Mouse (Mus musculus) embryonic facial prominence, embryonic 12.5 days (tissue): ENCODE results near the gene Aktip. TPM values are rescaled to one million over a fixed set of nuclear protein-coding genes. Genes with fewer than 3 reads are reported as not detected.

ENCODE experiments used
- ATAC-seq: fragments of 200-750 bp; cut with Nextera tagmentation; 2 replicates; pipeline ENCODE4 v1.8.0; 2017; ENCODE audit not compliant: insufficient number of reproducible peaks, insufficient read depth, low FRiP score, low TSS enrichment
- H3K27ac ChIP-seq: fragments of 300-500 bp; sonication (generic); 2 replicates; pipeline ENCODE4 v1.5.1; 2016; ENCODE audit warnings: mild to moderate bottlenecking
- H3K27me3 ChIP-seq: fragments of 300-500 bp; sonication (generic); 2 replicates; pipeline ENCODE4 v1.6.1; 2016; ENCODE audit warnings: mild to moderate bottlenecking, moderate library complexity
- H3K36me3 ChIP-seq: fragments of 300-500 bp; sonication (generic); 2 replicates; pipeline ENCODE4 v1.6.1; 2016; ENCODE audit warnings: mild to moderate bottlenecking
- H3K4me1 ChIP-seq: fragments of 300-500 bp; sonication (generic); 2 replicates; pipeline ENCODE4 v1.6.1; 2016
- H3K4me2 ChIP-seq: fragments of 300-500 bp; sonication (generic); replicated peaks from 2 replicates; pipeline ENCODE4 v1.6.1; 2016; ENCODE audit warnings: mild to moderate bottlenecking, moderate library complexity
- H3K4me3 ChIP-seq: fragments of 300-500 bp; sonication (generic); 2 replicates; pipeline ENCODE4 v1.5.1; 2016; ENCODE audit warnings: mild to moderate bottlenecking
- H3K9ac ChIP-seq: fragments of 300-500 bp; sonication (generic); 2 replicates; pipeline ENCODE4 v1.6.1; 2016; ENCODE audit warnings: mild to moderate bottlenecking, moderate library complexity
- H3K9me3 ChIP-seq: fragments of 300-500 bp; sonication (generic); 2 replicates; pipeline ENCODE4 v1.6.1; 2016; ENCODE audit warnings: mild to moderate bottlenecking, moderate library complexity
- WGBS: fragments of 180-500 bp; shearing (Covaris S2); methylation state at CpG from one replicate; pipeline ENCODE4 v1.1.7; 2016; 5-methylcytosine and 5-hydroxymethylcytosine counted together
- polyA plus RNA-seq: library from polyadenylated mRNA; unstranded; fragments of >200 nt; fragmentation: Nextera tagmentation; extraction: Ambion mirVana; gene quantifications from 2 replicates; pipeline ENCODE4 v1.2.1, GENCODE M21; 2016

Gene Aktip
- polyA plus RNA-seq, 1 experiment from 2014 or later, result 57.3 TPM

DNA sequence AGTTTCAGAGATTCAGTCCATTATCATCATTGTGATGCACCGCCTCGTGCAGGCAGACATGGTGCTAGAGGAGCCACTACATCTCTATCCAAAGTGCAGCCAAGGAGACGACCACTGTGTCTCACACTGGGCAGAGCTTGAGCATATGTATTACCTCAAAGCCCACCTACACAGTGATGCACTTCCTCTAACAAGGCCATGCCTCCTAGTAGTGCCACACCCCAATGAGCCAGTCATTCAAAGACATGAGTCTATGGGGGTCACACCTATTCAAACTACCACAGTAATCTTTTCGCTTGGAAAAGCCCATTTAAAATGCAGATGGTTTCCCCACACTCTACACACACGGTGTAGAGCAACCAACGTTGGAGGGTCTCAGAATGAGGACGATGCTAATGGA is 48.2 kb downstream of the Aktip start:
- ATAC-seq, result no peak
- Histone ChIP-seq H3K4me2 (no peak overlapping the region), H3K27ac (no peak overlapping the region), H3K36me3 (no peaks in the 10 kb centered on the region), H3K27me3 (no peaks in the 10 kb centered on the region), H3K4me3 (no peak overlapping the region), H3K4me1 (no peaks in the 10 kb centered on the region), H3K9me3 (no peaks in the 10 kb centered on the region), H3K9ac (no peak overlapping the region)
- WGBS, result 88% methylated on average over 7 of the region's 7 CpGs

DNA sequence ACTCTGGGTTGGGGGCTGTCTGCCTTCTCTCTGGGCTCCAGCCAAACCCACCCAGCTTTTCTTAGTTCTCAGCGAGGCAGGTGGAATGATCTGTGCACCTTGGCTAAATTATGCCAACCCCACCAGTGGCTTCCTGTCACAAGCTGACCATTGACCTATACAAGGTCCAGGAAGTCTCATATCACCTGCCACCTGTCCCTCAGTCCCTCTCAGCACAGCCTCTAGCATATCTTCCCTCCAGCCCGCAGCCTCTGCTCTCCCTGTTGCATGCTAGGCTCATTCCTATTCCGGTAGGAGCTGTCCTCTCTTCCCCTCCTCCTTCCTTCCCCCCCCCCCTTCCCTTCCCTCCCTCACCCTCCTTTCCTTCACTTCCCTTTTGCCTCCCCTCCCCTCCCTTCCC is 50.5 kb downstream of the Aktip start:
- ATAC-seq, result no peak
- Histone ChIP-seq H3K27ac (no peak overlapping the region), H3K9me3 (no peaks in the 10 kb centered on the region), H3K4me2 (no peak overlapping the region), H3K36me3 (no peaks in the 10 kb centered on the region), H3K4me1 (no peaks in the 10 kb centered on the region), H3K4me3 (no peak overlapping the region), H3K27me3 (no peaks in the 10 kb centered on the region), H3K9ac (no peak overlapping the region)
- 73% methylated on average over 3 of the region's 3 CpGs for WGBS

DNA sequence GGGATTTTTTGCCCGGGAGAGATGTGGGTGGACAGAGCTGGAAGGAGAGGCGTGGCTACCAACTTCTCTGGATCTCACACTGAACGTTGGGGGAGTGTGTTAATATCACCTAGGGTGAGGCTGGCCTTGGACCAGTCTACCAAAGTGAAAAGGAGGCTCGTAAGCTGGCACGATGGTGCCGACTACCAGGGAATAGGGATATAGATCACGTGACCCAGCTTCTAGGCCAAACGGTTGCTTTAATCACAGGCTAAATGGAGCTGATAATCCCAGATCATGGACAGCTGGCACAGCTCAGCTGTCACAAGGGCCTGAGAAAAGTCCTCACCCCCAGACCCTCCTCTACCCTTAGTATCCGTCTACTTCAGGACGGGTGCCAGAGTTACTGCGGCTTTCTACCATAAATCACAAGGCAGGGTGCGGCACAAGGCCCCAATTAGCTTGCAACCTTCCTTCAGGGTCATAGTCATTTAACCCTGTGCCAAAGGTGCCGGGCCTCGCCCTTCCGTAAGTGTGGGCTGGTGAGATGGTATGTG is 51.1 kb downstream of the Aktip start:
- H3K27ac ChIP-seq, result no peak overlapping the region
- H3K9me3 ChIP-seq, result no peaks in the 10 kb centered on the region
- no peak overlapping the region for H3K4me3 ChIP-seq
- no peaks in the 10 kb centered on the region for H3K36me3 ChIP-seq
- H3K4me1 ChIP-seq, result no peaks in the 10 kb centered on the region
- 76% methylated on average over 15 of the region's 15 CpGs for WGBS
- H3K4me2 ChIP-seq, result no peak overlapping the region
- ATAC-seq, result no peak
- H3K9ac ChIP-seq, result no peak overlapping the region
- H3K27me3 ChIP-seq, result no peaks in the 10 kb centered on the region

DNA sequence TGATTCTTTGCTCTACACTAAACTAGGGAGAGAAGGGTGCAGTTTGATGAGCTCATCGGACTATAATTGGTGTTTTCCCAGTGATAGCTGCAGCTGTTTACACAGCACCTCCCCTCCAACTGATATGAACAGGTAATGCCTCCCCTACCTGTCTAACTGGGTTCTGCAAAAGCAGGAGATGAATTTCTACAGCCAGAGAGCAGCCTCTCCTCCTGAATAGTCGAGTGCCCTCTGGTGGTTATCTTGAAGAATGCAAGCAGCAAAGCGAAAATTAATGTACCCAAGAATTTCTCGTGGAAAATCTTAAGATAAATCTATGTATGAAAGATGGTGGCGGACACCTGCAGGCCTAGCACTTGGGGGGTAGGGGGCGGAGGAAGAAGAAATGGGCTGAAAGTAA is 52.1 kb downstream of the Aktip start:
- Histone ChIP-seq H3K4me3 (no peak overlapping the region), H3K36me3 (no peaks in the 10 kb centered on the region), H3K4me2 (no peak overlapping the region), H3K4me1 (no peaks in the 10 kb centered on the region), H3K27ac (no peak overlapping the region), H3K9me3 (no peaks in the 10 kb centered on the region), H3K9ac (no peak overlapping the region), H3K27me3 (no peaks in the 10 kb centered on the region)
- WGBS, result 11% methylated on average over 6 of the region's 6 CpGs
- ATAC-seq, result no peak

DNA sequence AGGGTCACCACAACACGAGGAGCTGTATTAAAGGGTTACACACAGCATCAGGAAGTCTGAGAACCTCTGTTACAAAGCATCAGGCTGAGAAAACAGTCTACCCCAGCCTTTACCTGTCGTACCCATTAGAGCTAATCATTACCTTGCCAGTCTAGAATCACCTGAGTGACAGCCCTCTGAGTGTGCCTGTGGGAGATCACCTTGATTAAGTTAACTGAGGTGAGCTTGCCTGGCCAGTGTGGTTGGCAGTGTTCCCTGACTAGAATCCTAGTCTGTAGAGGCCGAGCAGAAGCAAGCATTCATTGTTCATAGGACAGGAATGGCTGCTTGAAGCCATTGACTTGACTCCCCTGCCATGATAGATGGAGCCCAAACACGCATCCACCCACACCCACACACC is 58.9 kb downstream of the Aktip start:
- Histone ChIP-seq H3K27ac (no peak overlapping the region), H3K9ac (no peak overlapping the region), H3K4me2 (no peak overlapping the region), H3K4me1 (no peaks in the 10 kb centered on the region), H3K4me3 (no peak overlapping the region), H3K27me3 (no peaks in the 10 kb centered on the region), H3K36me3 (no peaks in the 10 kb centered on the region), H3K9me3 (no peaks in the 10 kb centered on the region; the same call in 1 of the 2 replicates)
- ATAC-seq, result no peak
- WGBS, result 82% methylated on average over 4 of the region's 4 CpGs

DNA sequence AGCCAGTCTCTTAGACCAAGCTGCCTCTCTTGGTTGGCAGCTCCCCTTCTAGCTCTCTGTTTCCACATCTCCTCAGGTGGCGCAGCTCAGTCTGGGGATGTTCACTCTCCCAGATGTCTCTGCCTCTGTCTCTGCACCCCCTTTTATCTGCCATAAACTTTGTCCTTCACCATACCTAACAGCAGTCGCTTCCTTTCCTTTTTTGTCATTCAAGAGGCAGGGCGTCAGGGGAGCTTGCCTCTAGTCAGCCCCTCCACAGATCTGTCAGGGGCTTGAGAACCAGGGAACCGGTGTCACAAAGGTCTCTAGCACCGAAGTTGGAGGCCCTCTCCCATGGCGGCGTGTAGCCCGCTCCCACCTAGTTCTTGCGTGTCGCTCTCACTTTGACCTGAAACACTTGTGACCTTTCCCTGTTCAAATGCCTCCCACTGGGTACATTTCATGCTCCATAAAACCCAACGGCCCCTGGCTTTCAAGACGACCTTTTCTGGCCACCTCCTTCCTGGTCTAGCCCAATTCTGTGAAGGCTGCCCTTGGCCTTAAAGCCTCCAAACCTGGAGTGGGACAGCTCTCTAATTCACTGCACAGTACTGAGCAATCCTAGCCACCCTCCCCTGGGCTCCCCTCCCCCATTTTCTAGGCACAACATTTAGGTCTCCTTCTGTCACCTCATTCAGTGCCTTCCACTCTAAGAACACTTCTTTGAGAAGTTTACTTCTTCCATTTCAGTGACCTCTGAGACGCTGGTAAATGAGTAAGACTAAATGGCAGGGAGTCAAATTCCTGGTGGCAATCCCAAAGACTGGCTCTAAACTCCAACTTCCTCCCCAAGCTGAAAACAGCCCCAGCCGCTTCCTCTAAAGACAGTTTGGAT is 64.2 kb downstream of the Aktip start:
- 72% methylated on average over 14 of the region's 14 CpGs for WGBS
- no peaks in the 10 kb centered on the region for H3K36me3 ChIP-seq
- peaks cover 11% of the 10 kb centered on the region for H3K4me1 ChIP-seq
- H3K9me3 ChIP-seq, result no peaks in the 10 kb centered on the region
- ATAC-seq, result no peak
- no peaks in the 10 kb centered on the region for H3K27me3 ChIP-seq
- H3K4me3 ChIP-seq, result no peak overlapping the region
- H3K9ac ChIP-seq, result no peak overlapping the region
- no peak overlapping the region for H3K4me2 ChIP-seq
- H3K27ac ChIP-seq, result no peak overlapping the region

DNA sequence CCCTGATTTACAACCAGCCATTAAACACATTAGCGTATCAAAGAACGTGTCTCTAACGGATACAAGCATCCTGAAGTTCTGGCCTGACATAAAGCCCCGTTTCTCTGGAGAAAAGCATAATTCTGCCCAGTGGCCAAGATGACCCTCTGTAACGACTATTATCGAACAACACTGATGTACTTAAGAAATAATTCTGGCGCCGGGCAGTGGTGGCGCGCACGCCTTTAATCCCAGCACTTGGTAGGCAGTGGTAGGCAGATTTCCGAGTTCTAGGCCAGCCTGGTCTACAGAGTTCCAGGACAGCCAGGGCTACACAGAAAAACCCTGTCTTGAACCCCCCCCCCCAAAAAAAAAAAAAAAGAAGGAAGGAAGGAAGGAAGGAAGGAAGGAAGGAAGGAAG is 65.1 kb downstream of the Aktip start:
- Histone ChIP-seq H3K36me3 (0 out of 2 replicates have a peak, but pooled peaks cover 2% of the 10 kb centered on the region), H3K4me1 (peaks cover 11% of the 10 kb centered on the region), H3K4me3 (peak overlapping the region; percentile 92), H3K4me2 (peak overlapping the region; percentile 93), H3K27ac (0 out of 2 replicates have a peak overlapping the region, but pooled peaks have one; percentile 46), H3K9me3 (no peaks in the 10 kb centered on the region), H3K9ac (peak overlapping the region; percentile 3; the same call in 1 of the 2 replicates), H3K27me3 (no peaks in the 10 kb centered on the region)
- WGBS, result 61% methylated on average over 12 of the region's 12 CpGs
- ATAC-seq, result no peak

DNA sequence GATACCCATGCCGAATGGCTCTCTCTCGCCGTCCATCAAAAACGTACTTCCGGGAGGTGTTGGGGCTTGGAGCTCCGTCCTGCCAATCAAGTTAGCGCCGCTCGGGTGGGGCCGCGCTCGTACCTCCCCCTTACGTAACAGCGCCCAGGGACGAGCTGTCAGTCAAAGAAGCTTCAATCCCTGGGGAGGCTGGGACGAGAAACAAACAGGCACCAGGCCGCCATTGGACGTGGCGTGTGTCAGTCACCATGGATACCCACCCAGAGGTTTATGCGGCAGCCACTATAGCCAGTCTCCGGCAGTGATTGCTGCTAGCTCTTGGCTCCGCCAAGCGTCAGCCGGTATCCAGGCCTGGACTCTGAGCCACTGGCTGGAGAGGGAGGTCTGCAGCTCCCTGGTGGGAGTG is 65.7 kb downstream of the Aktip start:
- 0% methylated on average over 24 of the region's 24 CpGs for WGBS
- peak; percentile 99 for ATAC-seq
- Histone ChIP-seq H3K9me3 (no peaks in the 10 kb centered on the region), H3K4me1 (peaks cover 11% of the 10 kb centered on the region), H3K9ac (peak overlapping the region; percentile 3; the same call in 1 of the 2 replicates), H3K4me2 (peak overlapping the region; percentile 93), H3K27ac (0 out of 2 replicates have a peak overlapping the region, but pooled peaks have one; percentile 5), H3K4me3 (peak overlapping the region; percentile 92), H3K27me3 (no peaks in the 10 kb centered on the region), H3K36me3 (peaks cover 8% of the 10 kb centered on the region)

DNA sequence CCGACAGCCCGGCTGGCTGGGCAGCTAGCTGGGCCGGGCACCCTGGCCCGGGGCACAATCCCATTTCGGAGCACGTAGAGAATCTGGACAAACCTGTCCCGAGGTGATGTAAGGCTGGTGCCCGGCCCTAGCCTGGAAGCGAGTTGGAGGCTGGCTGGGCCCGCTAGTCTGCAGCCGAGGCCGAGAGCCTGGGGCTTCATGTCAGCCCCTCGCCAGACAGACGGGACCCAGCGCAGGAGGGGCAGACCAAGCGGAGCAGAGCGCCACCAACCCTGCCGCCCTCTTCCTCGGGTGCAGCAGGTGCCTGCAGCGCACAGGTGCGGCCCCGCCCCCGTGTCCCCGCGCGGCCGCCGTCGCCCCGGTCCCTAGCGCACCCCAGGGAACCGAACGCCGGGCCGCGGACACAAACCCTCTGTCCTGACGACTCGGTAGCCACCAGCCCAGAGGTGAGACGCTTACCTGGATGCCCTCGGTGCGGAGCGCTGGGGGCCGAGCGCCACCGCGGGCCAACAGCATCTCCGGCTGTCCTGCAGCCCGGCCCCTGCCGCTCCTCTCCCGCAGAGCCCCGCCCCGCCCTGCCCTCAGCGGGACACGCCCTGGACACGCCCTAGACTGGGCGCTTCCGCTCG is 66.2 kb downstream of the Aktip start:
- Histone ChIP-seq H3K36me3 (peaks cover 13% of the 10 kb centered on the region), H3K27ac (peak overlapping the region; percentile 63; the same call in 1 of the 2 replicates), H3K9me3 (no peaks in the 10 kb centered on the region), H3K4me1 (peaks cover 11% of the 10 kb centered on the region), H3K4me3 (peak overlapping the region; percentile 92), H3K9ac (peak overlapping the region; percentile 77), H3K4me2 (peak overlapping the region; percentile 93), H3K27me3 (no peaks in the 10 kb centered on the region)
- WGBS, result 1% methylated on average over 58 of the region's 58 CpGs
- ATAC-seq, result peak; percentile 49

DNA sequence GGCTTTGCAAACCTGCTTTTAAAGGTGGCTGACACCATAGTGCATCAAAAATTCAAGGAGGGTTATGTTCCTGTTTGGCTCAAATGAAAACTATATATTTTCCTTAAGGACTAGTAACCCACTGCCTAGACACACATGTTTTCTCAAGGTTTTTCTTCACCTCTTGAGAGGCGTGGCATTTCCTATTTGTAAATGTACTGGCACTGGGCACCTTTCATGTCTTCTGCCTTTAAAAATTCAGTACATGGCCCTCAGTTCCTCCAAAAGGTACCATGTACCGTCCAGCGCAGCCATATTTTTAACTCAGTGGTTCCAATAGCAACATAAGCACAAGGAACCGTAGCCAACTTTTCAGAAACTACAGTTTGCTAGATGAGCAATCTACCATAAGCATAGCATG is 67.0 kb downstream of the Aktip start:
- Histone ChIP-seq H3K4me1 (peaks cover 11% of the 10 kb centered on the region), H3K36me3 (peaks cover 20% of the 10 kb centered on the region), H3K4me2 (peak overlapping the region; percentile 93), H3K4me3 (peak overlapping the region; percentile 92), H3K27me3 (no peaks in the 10 kb centered on the region), H3K9ac (no peak overlapping the region), H3K27ac (no peak overlapping the region), H3K9me3 (no peaks in the 10 kb centered on the region)
- no peak for ATAC-seq
- 71% methylated on average over 4 of the region's 4 CpGs for WGBS

DNA sequence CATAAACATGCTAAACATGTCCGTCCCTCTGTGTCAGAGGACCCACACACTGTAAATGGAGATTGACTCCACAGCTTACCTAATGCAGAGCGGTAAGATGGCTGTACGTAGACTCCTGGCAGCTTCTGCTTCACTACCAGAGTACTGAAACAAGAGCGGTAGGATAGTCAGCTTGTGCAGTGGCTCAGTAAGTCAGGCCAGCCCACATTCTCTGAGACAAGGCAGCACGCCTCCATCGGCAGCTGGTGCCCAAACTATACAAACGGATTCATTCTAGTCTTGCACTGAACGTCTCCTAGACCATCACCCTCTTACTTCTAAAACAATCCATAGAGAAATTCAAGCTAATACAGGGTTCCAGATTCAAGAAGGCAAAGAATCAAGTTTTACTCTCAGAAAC is 73.0 kb downstream of the Aktip start:
- no peak for ATAC-seq
- H3K27ac ChIP-seq, result no peak overlapping the region

DNA sequence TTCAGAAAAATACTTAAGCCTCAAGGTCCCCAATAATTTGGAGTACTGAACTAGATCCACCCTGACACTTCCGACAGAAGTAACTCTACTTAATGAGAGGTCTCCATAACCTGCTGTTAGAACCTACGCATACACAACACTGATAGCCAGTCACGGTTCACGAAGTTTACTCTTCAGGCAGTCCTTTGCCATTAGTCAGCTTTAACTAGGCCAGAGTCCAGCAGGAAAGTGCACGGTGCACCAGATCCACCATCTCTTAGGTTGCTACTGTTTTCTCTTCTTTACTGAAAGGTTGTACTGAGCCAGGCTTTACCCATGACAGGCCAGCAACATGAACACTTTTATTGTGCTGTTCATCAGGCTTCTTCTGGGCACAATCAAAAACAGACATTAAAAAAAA is 75.5 kb downstream of the Aktip start:
- 92% methylated on average over 5 of the region's 5 CpGs for WGBS
- Histone ChIP-seq H3K36me3 (peaks cover 80% of the 10 kb centered on the region), H3K27ac (no peak overlapping the region), H3K4me1 (no peaks in the 10 kb centered on the region), H3K9ac (no peak overlapping the region), H3K4me3 (no peak overlapping the region), H3K9me3 (no peaks in the 10 kb centered on the region), H3K4me2 (no peak overlapping the region), H3K27me3 (no peaks in the 10 kb centered on the region)
- no peak for ATAC-seq

More for the DNA sequence above, 73.0 kb downstream of the Aktip start:
- H3K4me3 ChIP-seq, result no peak overlapping the region
- H3K4me1 ChIP-seq, result no peaks in the 10 kb centered on the region
- 93% methylated on average over 8 of the region's 8 CpGs for WGBS
- H3K4me2 ChIP-seq, result no peak overlapping the region
- no peak overlapping the region for H3K9ac ChIP-seq
- H3K27me3 ChIP-seq, result no peaks in the 10 kb centered on the region
- no peaks in the 10 kb centered on the region for H3K9me3 ChIP-seq
- peaks cover 64% of the 10 kb centered on the region for H3K36me3 ChIP-seq
